Mouse (Mus musculus) layer of hippocampus, adult 9-11 months (tissue): Measurements from ENCODE around the gene Kcna2.

Experiments used
- DNase-seq: peaks from one replicate; pipeline ENCODE4 v3.0.0; 2022

Kcna2 gene

GRCm38 (mm10) chr3:107100811-107101455, at the start of gene Kcna2:
TSS of gene Kcna2 (plus strand) at chr3:107101146.
- no peak for DNase-seq

GRCm38 (mm10) chr3:107061468-107061867, 39.5 kb upstream of the Kcna2 start:
- no peak for DNase-seq

- peak; percentile 21 for DNase-seq
Observed at GRCm38 (mm10) chr3:107062771-107063170, 38.2 kb upstream of the Kcna2 start.

- no peak for DNase-seq
Observed at GRCm38 (mm10) chr3:107065510-107066095, 35.3 kb upstream of the Kcna2 start.

- DNase-seq: no peak
Observed at GRCm38 (mm10) chr3:107066165-107066850, 34.6 kb upstream of the Kcna2 start.

GRCm38 (mm10) chr3:107067245-107067644, 33.7 kb upstream of the Kcna2 start:
- DNase-seq: no peak

- no peak for DNase-seq
Observed at GRCm38 (mm10) chr3:107073863-107074262, 27.1 kb upstream of the Kcna2 start.

- DNase-seq: no peak
Observed at GRCm38 (mm10) chr3:107075705-107076104, 25.2 kb upstream of the Kcna2 start.

- DNase-seq: no peak
Observed at GRCm38 (mm10) chr3:107076658-107077057, 24.3 kb upstream of the Kcna2 start.

- DNase-seq: no peak
Observed at GRCm38 (mm10) chr3:107077101-107077500, 23.8 kb upstream of the Kcna2 start.

GRCm38 (mm10) chr3:107080803-107081202, 20.1 kb upstream of the Kcna2 start:
- no peak for DNase-seq

GRCm38 (mm10) chr3:107081227-107081626, 19.7 kb upstream of the Kcna2 start:
- DNase-seq: no peak

GRCm38 (mm10) chr3:107084586-107084985, 16.4 kb upstream of the Kcna2 start:
- no peak for DNase-seq

- DNase-seq: no peak
Observed at GRCm38 (mm10) chr3:107087410-107087809, 13.5 kb upstream of the Kcna2 start.

- DNase-seq: no peak
Observed at GRCm38 (mm10) chr3:107088820-107089219, 12.1 kb upstream of the Kcna2 start.

GRCm38 (mm10) chr3:107089475-107089874, 11.5 kb upstream of the Kcna2 start:
- DNase-seq: no peak

GRCm38 (mm10) chr3:107090001-107090400, 10.9 kb upstream of the Kcna2 start:
- no peak for DNase-seq

- no peak for DNase-seq
Observed at GRCm38 (mm10) chr3:107090403-107091150, 10.4 kb upstream of the Kcna2 start.

- DNase-seq: no peak
Observed at GRCm38 (mm10) chr3:107094028-107094427, 6.9 kb upstream of the Kcna2 start.

GRCm38 (mm10) chr3:107096269-107096731, 4.6 kb upstream of the Kcna2 start:
- DNase-seq: no peak

GRCm38 (mm10) chr3:107099866-107100265, 1.1 kb upstream of the Kcna2 start:
- no peak for DNase-seq

- DNase-seq: no peak
Observed at GRCm38 (mm10) chr3:107101456-107101786, 475 bp downstream of the Kcna2 start.
